In the genomic region with DNA sequence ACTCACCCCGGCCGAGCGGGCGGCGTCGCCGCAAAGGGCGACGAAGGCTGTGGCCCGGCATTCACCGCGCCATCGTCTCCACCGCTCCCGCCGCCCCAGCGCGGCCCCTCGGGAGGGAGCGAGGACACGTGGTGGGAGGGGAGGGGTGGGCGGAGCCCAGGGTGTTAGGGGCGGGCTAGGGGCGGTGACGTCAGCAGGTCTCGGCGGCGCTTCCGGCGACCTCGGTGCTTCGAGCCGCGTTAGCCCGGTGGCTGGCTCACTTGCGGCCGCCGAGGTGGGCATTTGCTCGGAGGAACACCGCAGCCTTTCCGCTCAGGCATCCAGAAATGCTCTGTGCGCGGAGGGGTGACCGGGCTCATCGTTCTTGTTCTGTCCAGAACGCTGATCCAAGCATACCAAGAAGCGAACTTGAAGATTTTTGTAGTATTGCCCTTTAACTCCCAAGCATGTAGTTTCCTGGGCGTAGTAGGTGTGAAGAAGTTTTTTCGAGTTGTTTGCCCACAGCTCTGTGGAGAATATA, we compare ENCODE assay signal across 8 mouse cellular contexts. TPM values are rescaled to one million over a fixed set of nuclear protein-coding genes. Genes with fewer than 3 reads are reported as not detected.
DNase-seq lines count a peak whose midpoint lies in the region; ATAC-seq and TF ChIP-seq lines count a peak whose summit lies in the region.

Pogk (minus strand) TSS at position 163 of the 520 bp plus-strand sequence.

- peaks cover 34% of the 10 kb centered on the region for H3K36me3 ChIP-seq in heart, embryonic 14.5 days (ENCODE audit: control insufficient read depth, insufficient read depth, low read length)
- no peaks in the 10 kb centered on the region for H3K36me3 ChIP-seq in liver, embryonic 16.5 days (ENCODE audit: control insufficient read depth, insufficient read depth)
- H3K36me3 ChIP-seq in neural tube, embryonic 13.5 days = peaks cover 31% of the 10 kb centered on the region

- peaks cover 5 to 19% of the 10 kb centered on the region in 2 experiments for H3K4me1 ChIP-seq in heart, embryonic 14.5 days (ENCODE audit: control insufficient read depth in 2 of 2, insufficient read depth in 2 of 2, low read length in 2 of 2)
- peaks cover 12% of the 10 kb centered on the region for H3K4me1 ChIP-seq in liver, embryonic 16.5 days (ENCODE audit: control insufficient read depth, low read depth, low read length)
- peaks cover 28% of the 10 kb centered on the region for H3K4me1 ChIP-seq in neural tube, embryonic 13.5 days (replicated peaks)

- 7% methylated on average over 48 of the region's 49 CpGs for WGBS in heart, embryonic 14.5 days
- WGBS in liver, embryonic 16.5 days (ENCODE audit: insufficient replicate concordance) = 3% methylated on average over 46 of the region's 49 CpGs
- 5% methylated on average over 49 of the region's 49 CpGs for WGBS in neural tube, embryonic 13.5 days

- ATAC-seq in erythroblast, adult 5-6 weeks (replicated peaks; ENCODE audit: low FRiP score, poor library complexity, severe bottlenecking) = peak; percentile 64; the same call in 1 of the 2 replicates
- ATAC-seq in heart, embryonic 14.5 days (ENCODE audit: insufficient number of reproducible peaks, insufficient read depth, low FRiP score, low read depth) = peak; percentile 88
- ATAC-seq in liver, embryonic 16.5 days (ENCODE audit: low read depth) = peak; percentile 90
- ATAC-seq in neural tube, embryonic 13.5 days (ENCODE audit: low read depth) = peak; percentile 97

- peak; percentile 95 for DNase-seq in CD4-positive, CD25-positive, alpha-beta regulatory T cell, adult 2 months (ENCODE audit: low read depth, low spot score)
- DNase-seq in brain, embryonic 14.5 days (ENCODE audit: low read depth) = peak; percentile 96
- DNase-seq in kidney, postnatal 10 days = peak; percentile 90
- DNase-seq in telencephalon, adult 2 months (ENCODE audit: low read depth, low spot score) = peak; percentile 69

- no peaks in the 10 kb centered on the region for H3K27me3 ChIP-seq in heart, embryonic 14.5 days (ENCODE audit: control insufficient read depth, insufficient read depth, low read length)
- no peaks in the 10 kb centered on the region for H3K27me3 ChIP-seq in liver, embryonic 16.5 days (ENCODE audit: control insufficient read depth, insufficient read depth, low read depth, low read length)
- H3K27me3 ChIP-seq in neural tube, embryonic 13.5 days = no peaks in the 10 kb centered on the region

- peak; percentile 99 for TF ChIP-seq POLR2A in brain, embryonic 14.5 days (IDR thresholded peaks at IDR 0.05; ENCODE audit: borderline replicate concordance, extremely low read depth, insufficient read depth, insufficient read length, poor library complexity, severe bottlenecking)

- H3K4me2 ChIP-seq in heart, embryonic 14.5 days (ENCODE audit: low read length) = peak within 1 kb of the TSS; percentile 86
- H3K4me2 ChIP-seq in liver, embryonic 16.5 days (ENCODE audit: low read depth, low read length) = peak within 1 kb of the TSS; percentile 95
- peak within 1 kb of the TSS; percentile 90 for H3K4me2 ChIP-seq in neural tube, embryonic 13.5 days

- peak within 1 kb of the TSS; percentile 89 for H3K9ac ChIP-seq in heart, embryonic 14.5 days (ENCODE audit: low read length)
- peak within 1 kb of the TSS; percentile 59 for H3K9ac ChIP-seq in liver, embryonic 16.5 days (ENCODE audit: low read depth, low read length)
- H3K9ac ChIP-seq in neural tube, embryonic 13.5 days = peak within 1 kb of the TSS; percentile 88

- no peak for TF ChIP-seq CTCF in brain, embryonic 14.5 days (IDR thresholded peaks at IDR 0.05; ENCODE audit: borderline replicate concordance, extremely low read depth, insufficient read depth, insufficient read length)

- H3K4me3 ChIP-seq in heart, embryonic 14.5 days (ENCODE audit: control insufficient read depth in 1 of 2, insufficient read depth in 1 of 2, low read depth in 1 of 2, low read length in 2 of 2) = peak within 1 kb of the TSS; percentile 71 to 78
- H3K4me3 ChIP-seq in liver, embryonic 16.5 days (ENCODE audit: low read depth, low read length) = peak within 1 kb of the TSS; percentile 65
- H3K4me3 ChIP-seq in neural tube, embryonic 13.5 days = peak within 1 kb of the TSS; percentile 64

- peaks cover 5% of the 10 kb centered on the region; the same call in 1 of the 2 replicates for H3K9me3 ChIP-seq in heart, embryonic 14.5 days (ENCODE audit: control insufficient read depth, low read length)
- H3K9me3 ChIP-seq in liver, embryonic 16.5 days (replicated peaks; ENCODE audit: control insufficient read depth, low read length) = no peaks in the 10 kb centered on the region
- H3K9me3 ChIP-seq in neural tube, embryonic 13.5 days = peaks cover 3% of the 10 kb centered on the region; the same call in 1 of the 2 replicates

- H3K27ac ChIP-seq in heart, embryonic 14.5 days (replicated peaks in 1 of 2; ENCODE audit: control insufficient read depth in 1 of 2, insufficient read depth in 1 of 2, low read depth in 2 of 2, low read length in 2 of 2) = peak within 1 kb of the TSS; percentile 69 to 84
- no peak within 1 kb of the TSS for H3K27ac ChIP-seq in liver, embryonic 16.5 days (ENCODE audit: low read length)
- peak within 1 kb of the TSS; percentile 87 for H3K27ac ChIP-seq in neural tube, embryonic 13.5 days (replicated peaks)

RNA-seq across cellular contexts. Expression of gene Pogk, which starts in this region (rescaled TPM):
- polyA plus RNA-seq in brain, embryonic 14.5 days (2012; rRNA removed) = 50.1 and 61.5 TPM in 2 replicates
- total RNA-seq in erythroblast, adult 5-6 weeks (2015; ENCODE audit: low replicate concordance) = 0.19 and 0.42 TPM in 2 replicates
- 0.42 and 0.60 TPM in 2 replicates for total RNA-seq in erythroblast, adult 5-6 weeks (2017; ENCODE audit: low replicate concordance)
- polyA plus RNA-seq in heart, embryonic 14.5 days (2014; fragmentation: Nextera tagmentation; extraction: Ambion mirVana) = 12.4 and 13.5 TPM in 2 replicates
- 0.89 and 0.95 TPM in 2 replicates for polyA plus RNA-seq in liver, embryonic 16.5 days (2015; fragmentation: Nextera tagmentation; extraction: Ambion mirVana)
- polyA plus RNA-seq in neural tube, embryonic 13.5 days (2015; fragmentation: Nextera tagmentation; extraction: Ambion mirVana) = 34.4 and 36.6 TPM in 2 replicates

Comparison
In these comparisons a context has a peak if more than half of its experiments do, and no peak if none do; other contexts are left out.
1. Peak in ATAC-seq in erythroblast, adult 5-6 weeks; RNA of the gene not detected or under 1 TPM.
2. Peak in ATAC-seq, H3K4me3 ChIP-seq, H3K9ac ChIP-seq and H3K4me2 ChIP-seq in liver, embryonic 16.5 days; RNA of the gene not detected or under 1 TPM.